Mouse (Mus musculus) forebrain, embryonic 12.5 days (tissue): ENCODE measurements around the gene Gm9844. TPM values are rescaled to one million over a fixed set of nuclear protein-coding genes. Genes with fewer than 3 reads are reported as not detected.

Experiments used
- ATAC-seq: fragments of 200-750 bp; cut with Nextera tagmentation; 2 replicates; pipeline ENCODE4 v1.8.0; 2017; ENCODE audit warnings: moderate TSS enrichment; ENCODE audit not compliant: low FRiP score
- H3K27ac ChIP-seq: fragments of 300-500 bp; sonication (generic); 2 replicates; pipeline ENCODE4 v1.5.1; 2016; ENCODE audit warnings: mild to moderate bottlenecking
- H3K27me3 ChIP-seq: fragments of 300-500 bp; sonication (generic); 2 replicates; pipeline ENCODE4 v1.6.1; 2016; ENCODE audit warnings: mild to moderate bottlenecking
- H3K36me3 ChIP-seq: fragments of 300-500 bp; sonication (generic); replicated peaks from 2 replicates; pipeline ENCODE4 v1.6.1; 2016; ENCODE audit warnings: mild to moderate bottlenecking
- H3K4me1 ChIP-seq: fragments of 300-500 bp; sonication (generic); 2 replicates; pipeline ENCODE4 v1.6.1; 2016
- H3K4me2 ChIP-seq: fragments of 300-500 bp; sonication (generic); 2 replicates; pipeline ENCODE4 v1.6.1; 2016; ENCODE audit warnings: mild to moderate bottlenecking, moderate library complexity
- H3K4me3 ChIP-seq: fragments of 300-500 bp; sonication (generic); replicated peaks from 2 replicates; pipeline ENCODE4 v1.5.1; 2016; ENCODE audit warnings: mild to moderate bottlenecking
- H3K9ac ChIP-seq: fragments of 300-500 bp; sonication (generic); 2 replicates; pipeline ENCODE4 v1.6.1; 2016; ENCODE audit warnings: mild to moderate bottlenecking
- H3K9me3 ChIP-seq: fragments of 300-500 bp; sonication (generic); 2 replicates; pipeline ENCODE4 v1.6.1; 2016
- WGBS: fragments of 180-500 bp; shearing (Covaris S2); methylation state at CpG from one replicate; pipeline ENCODE4 v1.1.7; 2016; 5-methylcytosine and 5-hydroxymethylcytosine counted together
- polyA plus RNA-seq: library from polyadenylated mRNA; unstranded; fragments of >200 nt; fragmentation: Nextera tagmentation; extraction: Ambion mirVana; gene quantifications from 2 replicates; pipeline ENCODE4 v1.2.1, GENCODE M21; 2016

The Gm9844 gene
- polyA plus RNA-seq, 1 experiment from 2014 or later = 24.7 TPM

DNA sequence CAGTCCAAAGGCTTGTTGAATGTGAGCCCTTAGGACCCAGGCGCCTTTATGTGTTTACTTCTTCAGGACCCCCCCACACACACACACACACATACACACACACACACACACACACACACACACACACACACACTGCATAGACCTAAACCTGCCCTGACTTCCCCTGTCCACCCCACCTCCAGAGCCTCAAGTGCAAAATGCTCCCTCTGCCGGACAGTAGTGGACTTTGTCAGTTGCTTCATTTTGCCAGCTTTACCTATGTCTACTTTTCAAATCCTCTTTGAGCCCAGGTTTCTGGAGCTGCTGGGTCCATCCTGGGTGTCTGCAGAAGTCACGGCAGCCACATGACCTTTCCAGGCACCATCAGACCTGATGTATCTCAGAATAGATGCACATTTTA lies 42.9 kb downstream of the Gm9844 start:
- H3K4me3 ChIP-seq = peak overlapping the region; percentile 66
- no peaks in the 10 kb centered on the region for H3K9me3 ChIP-seq
- H3K4me1 ChIP-seq = peaks cover 37% of the 10 kb centered on the region
- ATAC-seq = peak; percentile 25; the same call in 1 of the 2 replicates
- no peaks in the 10 kb centered on the region for H3K27me3 ChIP-seq
- peak overlapping the region; percentile 86 for H3K4me2 ChIP-seq
- WGBS = 14% methylated on average over 3 of the region's 3 CpGs
- no peak overlapping the region for H3K27ac ChIP-seq
- H3K9ac ChIP-seq = peak overlapping the region; percentile 77
- peaks cover 20% of the 10 kb centered on the region for H3K36me3 ChIP-seq

DNA sequence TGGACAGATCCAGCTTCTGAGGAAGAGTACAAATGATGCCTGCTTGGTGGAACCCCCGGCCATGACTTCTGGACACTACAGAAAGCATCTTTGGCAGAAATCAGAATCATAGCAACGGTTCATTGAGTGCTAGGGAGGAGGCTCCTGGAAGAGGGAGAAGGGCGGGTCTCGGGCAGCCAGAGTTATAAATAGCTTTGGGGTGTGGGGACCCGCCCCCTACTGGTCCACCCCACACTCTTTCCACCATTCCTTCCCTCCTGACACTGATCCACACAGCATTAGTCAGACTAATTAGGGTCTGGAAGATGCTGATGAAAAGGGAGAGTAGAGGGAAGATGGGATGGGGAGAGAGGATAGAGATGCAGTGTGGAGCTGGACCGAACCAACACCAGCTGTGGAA lies 44.5 kb downstream of the Gm9844 start:
- ATAC-seq = no peak
- H3K9me3 ChIP-seq = no peaks in the 10 kb centered on the region
- peak overlapping the region; percentile 25; the same call in 1 of the 2 replicates for H3K9ac ChIP-seq
- no peak overlapping the region for H3K4me2 ChIP-seq
- H3K27me3 ChIP-seq = no peaks in the 10 kb centered on the region
- no peak overlapping the region for H3K4me3 ChIP-seq
- WGBS = 38% methylated on average over 6 of the region's 6 CpGs
- peaks cover 37% of the 10 kb centered on the region for H3K4me1 ChIP-seq
- no peak overlapping the region for H3K27ac ChIP-seq
- H3K36me3 ChIP-seq = peaks cover 20% of the 10 kb centered on the region

DNA sequence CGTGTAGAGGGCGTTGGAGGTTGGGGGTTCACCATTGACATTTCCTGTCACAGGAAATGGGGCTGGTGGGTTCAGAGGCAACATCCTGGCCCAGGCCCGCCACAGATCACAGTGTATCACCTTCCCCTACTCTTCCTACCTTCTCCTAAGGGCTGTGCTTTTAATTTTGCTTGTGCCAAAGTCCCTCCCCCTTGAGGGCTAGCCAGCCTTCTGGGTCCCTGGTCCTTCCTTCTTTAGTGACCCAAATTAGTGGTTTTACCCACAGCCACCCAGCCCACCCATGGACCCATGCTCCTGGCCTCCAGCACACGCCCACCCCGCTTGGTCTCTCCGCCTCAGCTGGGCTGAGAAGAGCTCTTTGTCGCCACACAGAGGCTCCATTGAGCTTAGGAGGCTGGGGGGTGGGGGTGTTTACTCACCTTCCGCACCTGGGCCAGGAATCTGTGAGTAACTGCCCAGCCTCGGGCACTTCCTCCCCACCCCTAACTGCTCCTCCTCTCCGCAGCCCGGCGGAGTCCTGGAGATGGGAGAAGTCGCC lies 45.3 kb downstream of the Gm9844 start:
- Histone ChIP-seq H3K27ac (peak overlapping the region; percentile 25; the same call in 1 of the 2 replicates), H3K4me1 (peaks cover 37% of the 10 kb centered on the region), H3K4me3 (no peak overlapping the region), H3K9me3 (no peaks in the 10 kb centered on the region), H3K36me3 (peaks cover 20% of the 10 kb centered on the region), H3K9ac (peak overlapping the region; percentile 25; the same call in 1 of the 2 replicates), H3K27me3 (no peaks in the 10 kb centered on the region), H3K4me2 (no peak overlapping the region)
- ATAC-seq = no peak
- 34% methylated on average over 13 of the region's 13 CpGs for WGBS

Other genes starting within 250 kb of the Gm9844 start
- 0.42 and 0.56 TPM in 2 replicates for gene Lypd3, start 225.7 kb upstream of the Gm9844 start, polyA plus RNA-seq
- gene Tex101, start 185.5 kb upstream of the Gm9844 start, polyA plus RNA-seq = not detected in 2 replicates
- gene BC049730, start 153.0 kb upstream of the Gm9844 start, polyA plus RNA-seq = not detected in 2 replicates
- not detected in 2 replicates for gene Gm4763, start 135.3 kb upstream of the Gm9844 start, polyA plus RNA-seq
- gene Cd177, start 101.9 kb upstream of the Gm9844 start, polyA plus RNA-seq = 0.20 TPM in 1 of 2 replicates, not detected in the other
- gene Ceacam10, start 85.0 kb upstream of the Gm9844 start, polyA plus RNA-seq = 0.36 TPM in 1 of 2 replicates, not detected in the other
- gene Lypd4, start 7.7 kb downstream of the Gm9844 start, polyA plus RNA-seq = not detected in 2 replicates
- gene Dmrtc2, start 7.8 kb downstream of the Gm9844 start, polyA plus RNA-seq = 0.24 TPM in 1 of 2 replicates, not detected in the other
- gene Rps19, start 22.2 kb downstream of the Gm9844 start, polyA plus RNA-seq = 1,399 and 1,518 TPM in 2 replicates
- gene Cd79a, start 35.2 kb downstream of the Gm9844 start, polyA plus RNA-seq = 0.22 TPM in 1 of 2 replicates, not detected in the other
- gene Arhgef1, start 40.7 kb downstream of the Gm9844 start, polyA plus RNA-seq = 68.3 and 73.5 TPM in 2 replicates
- gene Gm4881, start 82.3 kb downstream of the Gm9844 start, polyA plus RNA-seq = 1.0 and 1.7 TPM in 2 replicates
- 82.3 and 87.7 TPM in 2 replicates for gene Rabac1, start 110.5 kb downstream of the Gm9844 start, polyA plus RNA-seq
- 68.2 and 87.4 TPM in 2 replicates for gene Atp1a3, start 143.7 kb downstream of the Gm9844 start, polyA plus RNA-seq
- 14.3 and 18.1 TPM in 2 replicates for gene Grik5, start 210.1 kb downstream of the Gm9844 start, polyA plus RNA-seq
- gene Zfp574, start 210.4 kb downstream of the Gm9844 start, polyA plus RNA-seq = 39.7 and 41.2 TPM in 2 replicates